Mouse (Mus musculus): ENCODE measurements around the gene Tnf. TPM values are rescaled to one million over a fixed set of nuclear protein-coding genes. Genes with fewer than 3 reads are reported as not detected.
A peak's percentile ranks its signal among the peaks of the same experiment; 100 is the strongest.

Gene Tnf
- polyA plus RNA-seq (2015; fragmentation: Nextera tagmentation; extraction: Ambion mirVana): 0.32 and 0.40 TPM in 2 replicates

- no peak within 1 kb of the TSS for H3K4me2 ChIP-seq (replicated peaks; ENCODE audit: low read depth)
- no peaks in the 10 kb centered on the region for H3K36me3 ChIP-seq (ENCODE audit: control insufficient read depth, insufficient read depth, low read length)
- no peaks in the 10 kb centered on the region; the same call in 1 of the 2 replicates for H3K27me3 ChIP-seq (ENCODE audit: control insufficient read depth, insufficient read depth, low read length)
- no peak within 1 kb of the TSS for H3K27ac ChIP-seq (replicated peaks)
- DNase-seq (ENCODE audit: low spot score) (no peak), ATAC-seq (ENCODE audit: low FRiP score, low TSS enrichment) (no peak)
- TF ChIP-seq CTCF (IDR thresholded peaks at IDR 0.05; ENCODE audit: low read depth) (no peak), EP300 (optimal IDR thresholded peaks at IDR 0.05) (no peak)
- WGBS: 35% methylated on average over 13 of the region's 13 CpGs
- no peaks in the 10 kb centered on the region for H3K9me3 ChIP-seq (ENCODE audit: control insufficient read depth, low read length)
- H3K9ac ChIP-seq (ENCODE audit: low read length): no peak within 1 kb of the TSS
- H3K4me3 ChIP-seq (ENCODE audit: low read depth, low read length): 0 out of 2 replicates have a peak within 1 kb of the TSS, but pooled peaks have one; percentile 8
- no peaks in the 10 kb centered on the region for H3K4me1 ChIP-seq (replicated peaks; ENCODE audit: control insufficient read depth, insufficient read depth)
Observed at GRCm38 (mm10) chr17:35201787-35202186, at the start of gene Tnf. TSS of gene Tnf (minus strand) at chr17:35202007.

DNA sequence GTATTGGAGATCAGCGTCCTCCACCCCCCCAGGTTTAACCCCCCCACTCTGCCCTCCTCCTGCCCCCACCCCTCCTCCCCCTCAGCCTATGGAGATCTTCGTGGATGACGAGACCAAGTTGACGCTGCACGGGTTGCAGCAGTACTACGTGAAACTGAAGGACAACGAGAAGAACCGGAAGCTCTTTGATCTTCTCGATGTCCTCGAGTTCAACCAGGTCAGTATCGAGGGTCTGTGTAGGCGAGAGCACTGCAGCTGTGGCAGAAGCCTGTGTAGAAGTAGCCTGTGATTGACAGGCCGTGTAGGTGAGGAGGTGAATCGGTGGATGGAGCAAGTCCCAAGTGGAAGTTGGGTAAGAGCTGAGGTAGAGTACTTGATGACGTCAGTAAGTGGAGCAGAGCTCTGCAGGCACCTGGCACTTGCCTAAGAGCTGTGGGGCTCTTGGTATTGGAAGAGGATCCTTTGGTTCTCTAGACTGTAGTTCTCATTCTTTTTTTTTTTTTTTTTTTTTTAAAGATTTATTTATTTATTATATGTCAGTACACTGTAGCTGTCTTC is 49.4 kb upstream of the Tnf start:
- H3K9ac ChIP-seq (ENCODE audit: low read length): no peak overlapping the region

GRCm38 (mm10) chr17:35250348-35251120 is 48.7 kb upstream of the Tnf start:
- no peak overlapping the region for H3K9ac ChIP-seq (ENCODE audit: low read length)
- H3K4me3 ChIP-seq (ENCODE audit: low read depth, low read length): no peak overlapping the region
- H3K36me3 ChIP-seq (ENCODE audit: control insufficient read depth, insufficient read depth, low read length): peaks cover 51% of the 10 kb centered on the region
- H3K4me2 ChIP-seq (replicated peaks; ENCODE audit: low read depth): no peak overlapping the region
- TF ChIP-seq CTCF (IDR thresholded peaks at IDR 0.05; ENCODE audit: low read depth) (no peak), EP300 (optimal IDR thresholded peaks at IDR 0.05) (no peak)
- WGBS: 83% methylated on average over 3 of the region's 3 CpGs
- H3K27me3 ChIP-seq (ENCODE audit: control insufficient read depth, insufficient read depth, low read length): no peaks in the 10 kb centered on the region
- DNase-seq (ENCODE audit: low spot score) (no peak), ATAC-seq (ENCODE audit: low FRiP score, low TSS enrichment) (no peak)
- no peaks in the 10 kb centered on the region for H3K4me1 ChIP-seq (replicated peaks; ENCODE audit: control insufficient read depth, insufficient read depth)
- no peak overlapping the region for H3K27ac ChIP-seq (replicated peaks)
- no peaks in the 10 kb centered on the region for H3K9me3 ChIP-seq (ENCODE audit: control insufficient read depth, low read length)

More for the DNA sequence above, 49.4 kb upstream of the Tnf start:
- ATAC-seq (ENCODE audit: low FRiP score, low TSS enrichment) (peak; percentile 4; the same call in 1 of the 2 replicates), DNase-seq (ENCODE audit: low spot score) (no peak)
- Histone ChIP-seq H3K4me2 (replicated peaks; ENCODE audit: low read depth) (no peak overlapping the region), H3K4me3 (ENCODE audit: low read depth, low read length) (no peak overlapping the region), H3K9me3 (ENCODE audit: control insufficient read depth, low read length) (no peaks in the 10 kb centered on the region), H3K27me3 (ENCODE audit: control insufficient read depth, insufficient read depth, low read length) (no peaks in the 10 kb centered on the region), H3K4me1 (replicated peaks; ENCODE audit: control insufficient read depth, insufficient read depth) (no peaks in the 10 kb centered on the region), H3K36me3 (ENCODE audit: control insufficient read depth, insufficient read depth, low read length) (peaks cover 47% of the 10 kb centered on the region), H3K27ac (replicated peaks) (no peak overlapping the region)
- 78% methylated on average over 15 of the region's 15 CpGs for WGBS
- no peak for TF ChIP-seq EP300 (optimal IDR thresholded peaks at IDR 0.05)

DNA sequence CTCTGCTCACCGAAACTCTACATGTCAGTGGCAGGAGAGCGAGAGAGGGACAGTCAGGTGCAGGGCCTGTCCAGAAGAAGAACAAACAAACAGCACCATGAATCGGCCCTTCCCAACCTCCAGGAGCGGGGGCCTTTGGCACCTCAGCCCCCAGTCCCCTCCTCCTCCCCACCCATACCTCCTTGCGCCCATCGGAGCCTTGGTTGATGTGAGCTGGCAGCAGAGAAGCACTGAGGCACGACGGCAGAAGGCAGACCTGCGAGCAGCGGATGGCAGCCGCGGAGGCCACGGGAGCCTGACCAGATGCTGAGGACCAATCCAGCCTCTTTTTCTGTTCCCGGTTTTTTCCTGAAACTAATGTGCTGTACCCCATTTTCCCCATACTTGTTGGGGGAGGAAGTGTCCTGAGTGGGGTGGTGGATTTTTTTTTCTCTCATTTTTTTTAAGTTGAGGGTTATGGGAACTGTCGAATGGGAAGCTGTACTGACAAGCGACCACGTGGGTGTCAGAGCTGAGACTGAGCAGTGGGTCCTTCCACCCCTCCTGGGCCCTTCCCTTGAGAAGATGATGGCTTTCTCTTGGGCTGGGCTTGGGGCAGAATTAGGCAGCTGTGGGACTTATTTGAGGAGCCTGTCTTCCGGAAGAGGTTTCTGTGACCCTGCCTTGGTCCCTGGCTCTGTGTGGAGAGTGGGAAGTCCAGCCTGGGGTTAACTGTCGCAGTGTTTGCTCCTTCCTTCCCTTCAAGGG is 47.8 kb upstream of the Tnf start:
- DNase-seq (ENCODE audit: low spot score) (no peak), ATAC-seq (ENCODE audit: low FRiP score, low TSS enrichment) (no peak)
- Histone ChIP-seq H3K9me3 (ENCODE audit: control insufficient read depth, low read length) (no peaks in the 10 kb centered on the region), H3K4me3 (ENCODE audit: low read depth, low read length) (no peak overlapping the region), H3K27me3 (ENCODE audit: control insufficient read depth, insufficient read depth, low read length) (no peaks in the 10 kb centered on the region), H3K36me3 (ENCODE audit: control insufficient read depth, insufficient read depth, low read length) (peaks cover 52% of the 10 kb centered on the region), H3K27ac (replicated peaks) (no peak overlapping the region), H3K4me1 (replicated peaks; ENCODE audit: control insufficient read depth, insufficient read depth) (no peaks in the 10 kb centered on the region), H3K4me2 (replicated peaks; ENCODE audit: low read depth) (no peak overlapping the region), H3K9ac (ENCODE audit: low read length) (no peak overlapping the region)
- no peak for TF ChIP-seq CTCF (IDR thresholded peaks at IDR 0.05; ENCODE audit: low read depth)
- no peak for TF ChIP-seq EP300 (optimal IDR thresholded peaks at IDR 0.05)
- WGBS: 83% methylated on average over 19 of the region's 19 CpGs

- WGBS: 80% methylated on average over 14 of the region's 14 CpGs
- peaks cover 59% of the 10 kb centered on the region for H3K36me3 ChIP-seq (ENCODE audit: control insufficient read depth, insufficient read depth, low read length)
- no peak for ATAC-seq (ENCODE audit: low FRiP score, low TSS enrichment)
Observed at GRCm38 (mm10) chr17:35248986-35249385, 47.2 kb upstream of the Tnf start.

More at GRCm38 (mm10) chr17:35248986-35249385, 47.2 kb upstream of the Tnf start:
- Histone ChIP-seq H3K4me3 (ENCODE audit: low read depth, low read length) (no peak overlapping the region), H3K27ac (replicated peaks) (no peak overlapping the region), H3K9ac (ENCODE audit: low read length) (no peak overlapping the region), H3K4me2 (replicated peaks; ENCODE audit: low read depth) (no peak overlapping the region), H3K27me3 (ENCODE audit: control insufficient read depth, insufficient read depth, low read length) (no peaks in the 10 kb centered on the region), H3K9me3 (ENCODE audit: control insufficient read depth, low read length) (no peaks in the 10 kb centered on the region), H3K4me1 (replicated peaks; ENCODE audit: control insufficient read depth, insufficient read depth) (no peaks in the 10 kb centered on the region; the same call in 1 of the 2 replicates)
- TF ChIP-seq EP300 (optimal IDR thresholded peaks at IDR 0.05): no peak
- TF ChIP-seq CTCF (IDR thresholded peaks at IDR 0.05; ENCODE audit: low read depth): no peak
- DNase-seq (ENCODE audit: low spot score): no peak
